Mouse (Mus musculus) adrenal gland, adult 8-10 months (tissue): Measurements from ENCODE around the gene Gm28729. TPM values are rescaled to one million over a fixed set of nuclear protein-coding genes. Genes with fewer than 3 reads are reported as not detected.
"Not testable (repeated sequence)": the region's sequence is repeated elsewhere in the genome, so short reads cannot be mapped to it uniquely, and the experiment has no call there.

Experiments used
- DNase-seq: peaks from one replicate; pipeline ENCODE4 v3.0.0; 2022
- total RNA-seq, 4 experiments: library from RNA; stranded (reverse); gene quantifications; 2 replicates each; pipeline ENCODE4 v1.2.4; 2022

Gm28729 gene
- under 1 TPM in 1 of 4 experiments, not detected in 3; 0.13 TPM for total RNA-seq

DNA sequence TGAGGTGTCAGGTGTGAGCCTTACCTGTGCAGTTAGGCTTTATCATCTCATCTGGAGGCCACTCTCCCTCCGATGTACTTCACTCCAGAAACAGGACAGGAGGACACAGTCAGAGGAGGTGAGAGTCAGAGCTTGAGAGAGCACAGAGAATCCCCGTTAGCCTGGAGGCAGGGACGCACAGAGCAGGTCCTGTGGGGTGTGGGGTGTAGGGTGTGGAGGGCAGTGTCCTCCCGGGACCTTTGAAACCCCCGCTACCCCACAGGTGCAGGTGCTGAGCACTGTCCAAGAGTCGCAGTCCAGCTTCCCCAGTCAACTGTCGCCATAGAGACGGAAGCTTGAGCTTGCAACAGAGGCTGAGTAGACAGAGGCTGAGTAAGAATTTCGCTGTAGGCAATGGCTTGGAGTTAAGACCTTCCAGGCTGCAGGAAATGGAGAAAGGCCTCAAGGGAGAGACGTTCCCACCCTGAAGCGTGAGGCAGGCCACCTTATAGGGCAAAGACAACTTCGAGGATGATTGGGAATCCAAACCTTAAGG, at the start of gene Gm28729:
TSS of gene Gm28729 (minus strand) at position 293 of the 535 bp plus-strand sequence.
- DNase-seq, result no peak

DNA sequence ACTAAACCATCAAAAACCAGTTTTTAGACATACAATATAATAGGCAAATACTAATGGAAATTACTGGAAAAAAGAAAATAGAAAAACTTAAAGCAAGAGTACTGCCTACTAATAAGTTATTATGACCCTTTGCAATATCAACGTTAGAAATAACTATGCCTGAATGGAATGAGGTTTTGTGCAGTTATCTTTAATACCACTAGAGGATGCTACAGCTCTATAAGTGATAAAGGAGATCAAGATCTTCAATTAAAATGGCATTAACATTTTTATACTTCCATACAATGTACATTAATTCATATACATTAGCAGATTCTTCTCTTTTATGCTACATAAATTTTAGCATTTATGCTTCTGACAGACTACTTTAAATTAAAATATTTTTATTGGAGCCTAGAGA, 48.2 kb upstream of the Gm28729 start:
- DNase-seq, result no peak

DNA sequence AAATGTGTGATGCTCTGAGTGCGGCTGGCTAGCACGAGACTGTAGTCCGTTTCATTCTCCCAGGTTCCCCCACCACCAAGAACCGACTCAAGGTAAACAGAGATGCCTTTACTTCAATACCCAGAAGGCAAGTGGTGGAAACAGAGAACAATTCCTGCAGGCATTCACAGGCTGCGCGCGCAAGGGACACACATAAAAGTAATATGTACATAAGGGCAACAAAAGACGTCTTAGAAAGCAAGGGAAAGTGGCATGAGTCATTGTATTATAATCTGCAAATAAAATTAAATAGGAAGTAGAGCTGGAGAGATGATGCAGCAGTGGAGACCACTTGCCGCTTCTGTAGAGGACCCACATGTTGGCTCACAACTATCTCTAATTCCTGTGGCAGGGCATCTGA, 47.7 kb upstream of the Gm28729 start:
- no peak for DNase-seq

DNA sequence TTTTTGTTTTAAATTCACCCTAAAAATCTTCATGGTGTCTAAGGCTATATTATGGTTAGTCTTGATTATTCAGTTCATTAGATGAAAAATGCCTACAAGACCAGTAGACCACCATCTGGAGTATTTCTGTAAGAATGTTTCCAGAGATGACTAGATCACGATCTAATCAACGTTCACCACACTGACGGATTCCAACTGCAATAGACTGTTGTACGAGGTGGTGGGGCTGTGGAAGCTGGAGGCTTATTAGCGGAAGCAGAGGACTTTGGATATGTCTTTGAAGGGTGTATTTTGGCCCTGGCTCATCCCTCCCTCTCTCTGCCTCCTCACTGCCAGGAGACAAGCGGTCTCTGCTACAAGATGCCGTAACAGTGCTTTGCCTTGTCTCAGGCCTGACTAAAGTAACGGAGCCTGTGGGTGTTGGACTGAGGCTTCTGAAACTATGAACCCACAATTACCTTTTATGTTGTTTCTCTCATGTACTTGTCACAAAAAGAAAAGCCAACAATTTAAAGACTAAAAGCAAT, 41.5 kb upstream of the Gm28729 start:
- no peak for DNase-seq

DNA sequence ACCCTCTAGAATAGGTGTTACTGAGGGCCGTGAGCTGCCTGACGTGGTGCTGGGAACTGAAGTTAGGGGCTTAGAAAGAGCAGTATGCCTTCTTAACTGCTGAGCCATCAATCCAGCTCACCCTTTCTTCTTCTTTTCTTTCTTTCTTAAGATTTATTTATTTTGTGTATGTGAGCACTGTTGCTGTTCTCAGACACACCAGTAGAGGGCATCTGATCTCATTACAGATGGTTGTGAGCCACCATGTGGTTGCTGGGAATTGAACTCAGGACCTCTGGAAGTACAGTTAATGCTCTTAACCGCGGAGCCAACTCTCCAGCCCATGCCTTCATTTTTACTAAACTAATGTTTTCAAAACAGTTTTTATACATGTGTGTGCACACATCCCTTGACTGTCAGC, 38.4 kb upstream of the Gm28729 start:
- DNase-seq, result no peak

DNA sequence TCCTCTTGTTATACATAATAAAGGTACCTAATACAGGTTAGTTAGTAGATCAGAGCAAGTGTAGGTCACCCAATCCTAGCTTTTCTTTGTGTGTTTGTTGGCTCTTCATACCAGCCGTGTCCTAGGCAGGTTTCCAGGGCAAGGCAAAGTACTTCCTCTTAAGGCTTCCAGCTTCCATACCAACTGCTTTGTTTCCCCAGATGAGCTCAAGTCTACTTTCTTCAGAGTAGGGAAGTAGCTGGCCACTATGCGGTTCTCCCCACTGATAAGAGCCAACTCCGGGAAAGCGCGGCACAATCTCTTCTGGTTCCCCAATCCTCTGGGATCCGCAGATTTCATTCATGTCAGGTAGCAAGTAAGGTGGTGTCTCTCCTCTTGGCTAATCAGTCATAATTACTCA, 34.1 kb upstream of the Gm28729 start:
- DNase-seq, result no peak

DNA sequence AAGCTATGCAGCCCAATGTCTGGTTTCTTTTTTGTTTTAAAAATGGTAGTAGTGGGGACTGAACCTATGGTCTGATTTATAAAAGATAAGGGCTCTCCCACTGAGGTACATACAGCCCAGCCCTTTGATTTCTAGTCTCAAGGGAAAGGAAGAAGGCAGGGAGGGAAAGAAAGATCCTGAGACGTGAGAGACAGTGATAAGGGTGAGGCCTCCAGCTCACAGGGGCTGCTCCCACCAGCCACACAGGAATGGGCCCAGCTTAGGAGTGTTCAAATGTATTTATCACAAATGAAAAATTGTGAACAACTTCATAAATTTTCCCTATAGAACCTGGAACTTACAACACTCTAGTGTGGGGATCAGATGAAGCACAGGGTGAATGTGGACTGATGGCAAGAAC, 33.5 kb upstream of the Gm28729 start:
- no peak for DNase-seq

DNA sequence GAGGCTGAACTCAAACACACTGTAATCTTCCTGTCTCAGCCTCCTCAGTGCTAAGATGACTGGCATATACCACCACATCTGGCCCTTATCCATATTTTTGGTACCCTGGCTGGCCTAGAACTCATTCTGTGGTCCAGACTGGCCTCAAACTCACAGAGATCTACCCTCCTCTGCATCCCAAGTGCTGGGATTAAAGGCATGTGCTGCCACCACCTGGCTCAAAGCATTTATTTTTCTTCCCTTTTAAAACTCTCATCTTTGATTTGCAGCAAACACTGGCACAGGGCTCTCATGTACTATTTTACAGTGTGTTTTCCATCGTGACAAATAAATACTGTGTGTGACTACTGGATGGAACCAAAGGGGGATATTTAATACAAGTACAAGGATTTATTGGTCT, 29.0 kb upstream of the Gm28729 start:
- no peak for DNase-seq

DNA sequence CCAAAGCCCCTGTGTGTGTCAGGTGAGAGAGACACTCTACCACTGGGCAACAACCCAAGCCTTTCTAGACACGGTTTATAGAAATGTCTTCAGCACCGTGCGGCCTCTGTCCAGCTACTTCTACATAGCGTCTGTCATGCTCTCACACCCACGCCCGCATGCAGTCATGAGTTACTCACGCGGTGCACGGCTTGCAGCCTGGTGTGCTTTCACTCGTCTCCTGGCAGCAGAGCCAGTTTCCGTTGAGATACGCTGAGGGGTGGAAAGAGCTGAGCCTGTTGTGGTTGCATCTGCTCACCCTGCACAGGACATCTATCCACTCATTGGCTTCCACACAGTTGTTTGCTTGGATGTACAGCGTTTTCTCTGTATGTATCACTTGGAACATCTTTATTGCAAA, 20.3 kb upstream of the Gm28729 start:
- DNase-seq, result no peak

DNA sequence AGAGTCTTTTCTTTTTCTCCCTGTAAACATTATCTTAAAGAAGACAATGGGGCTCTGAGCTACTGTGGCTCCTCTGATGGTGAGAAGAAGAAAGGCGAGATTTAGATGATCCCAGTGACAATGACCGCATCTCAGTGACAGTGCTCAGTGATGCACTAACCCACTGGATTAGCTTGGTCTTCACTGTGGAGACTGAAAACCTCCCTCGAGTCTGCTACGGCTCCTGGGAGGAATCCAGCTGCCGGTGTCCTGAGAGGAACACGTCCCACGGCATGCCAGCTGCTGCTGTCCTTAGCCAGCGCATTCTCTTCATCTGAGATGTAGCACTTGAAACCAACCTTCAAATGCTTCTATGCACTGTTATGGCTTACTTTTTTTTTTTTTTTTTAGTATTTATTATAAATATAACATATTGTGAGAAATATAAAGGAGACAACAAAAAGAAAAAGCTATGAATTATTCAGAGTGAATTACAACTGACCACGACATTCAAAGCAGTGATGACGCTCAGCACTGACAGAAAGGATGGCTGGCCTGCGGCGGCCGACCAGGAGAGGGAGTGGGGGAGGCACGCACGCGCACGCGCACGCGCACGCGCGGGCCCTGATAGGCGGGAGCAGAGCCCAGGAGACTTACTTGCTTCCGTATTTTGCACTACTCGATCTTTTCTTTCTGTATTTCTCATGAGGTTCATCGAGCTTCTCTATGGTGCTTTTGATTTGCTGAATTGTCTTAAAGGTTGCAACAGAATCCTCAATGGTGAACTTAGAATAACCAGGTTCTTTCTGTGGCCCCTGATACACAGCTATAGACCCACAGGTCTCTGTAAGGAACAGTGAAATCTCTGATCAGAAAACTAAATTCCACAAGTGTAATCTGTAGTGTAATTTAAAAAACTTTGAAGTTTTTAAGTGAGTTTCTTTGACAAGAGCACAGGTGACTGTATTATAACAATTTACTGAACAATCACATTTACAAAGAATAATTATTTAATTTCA, 18.9 kb upstream of the Gm28729 start:
- DNase-seq, result peak; percentile 41

DNA sequence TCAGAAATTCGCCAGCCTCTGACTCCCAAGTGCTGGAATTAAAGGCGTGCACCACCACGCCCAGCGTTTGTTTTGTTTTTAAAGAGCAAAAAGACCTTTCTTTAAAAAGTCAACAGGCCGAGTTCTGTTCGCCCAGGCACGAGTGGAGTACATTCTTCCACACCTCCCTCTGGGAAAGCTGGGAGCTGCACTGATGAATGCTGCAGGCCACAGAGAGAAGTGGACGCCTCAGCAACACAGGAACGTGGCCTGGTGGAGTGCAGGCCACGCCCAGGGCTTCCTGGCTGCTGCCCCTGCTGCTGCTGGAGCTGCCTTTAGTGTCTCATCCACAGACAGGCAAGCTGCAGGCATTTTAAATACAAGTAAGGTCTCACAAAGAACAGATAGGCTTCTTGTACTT, 13.9 kb upstream of the Gm28729 start:
- DNase-seq, result no peak

DNA sequence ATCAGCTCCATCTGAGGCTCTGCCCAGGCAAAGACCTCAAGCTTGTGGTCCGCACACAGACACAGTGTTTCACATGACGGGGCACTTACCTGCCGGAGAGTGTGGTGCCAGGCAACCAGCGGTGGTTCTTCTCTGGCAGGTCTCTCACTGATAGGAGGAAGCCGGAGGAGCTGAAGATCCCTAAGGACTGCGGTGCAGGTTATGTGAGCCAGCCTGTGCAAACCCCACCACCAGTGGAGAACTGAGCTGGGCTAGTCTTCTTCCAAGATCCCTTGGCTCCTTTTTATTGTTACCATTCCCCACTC, 12.5 kb upstream of the Gm28729 start:
- DNase-seq, result no peak

DNA sequence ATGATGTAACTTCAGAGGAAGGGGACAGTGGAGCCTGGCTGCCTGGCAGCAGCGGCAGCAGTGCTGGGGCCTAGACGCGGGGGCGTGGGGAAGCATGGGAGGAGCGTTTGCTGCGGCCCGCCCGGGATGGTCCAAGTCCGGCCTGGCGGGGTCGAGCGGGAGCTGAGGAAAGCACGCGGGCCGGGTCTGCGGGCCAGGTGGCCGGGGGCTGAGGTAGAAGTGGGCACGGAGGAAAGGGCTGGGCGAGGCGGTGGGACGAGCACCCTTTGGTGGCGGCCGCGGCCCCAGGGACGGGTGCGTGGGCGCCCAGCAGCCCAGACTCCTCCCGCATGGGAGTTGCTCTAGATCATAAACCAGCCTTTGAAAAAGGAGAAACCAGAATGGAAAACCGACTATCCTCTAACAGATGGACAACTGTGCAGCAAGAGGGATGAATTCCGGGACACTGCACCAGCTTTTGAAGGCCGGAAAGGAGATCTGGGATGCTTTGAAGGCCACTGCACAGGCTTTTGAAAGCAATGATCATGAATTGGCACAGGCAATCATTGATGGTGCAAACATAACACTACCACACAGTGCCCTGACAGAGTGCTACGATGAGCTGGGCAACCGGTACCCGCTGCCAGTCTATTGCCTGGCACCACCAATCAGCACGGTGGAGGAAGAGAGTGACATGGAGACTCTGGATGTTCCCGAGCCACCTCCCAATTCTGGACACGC, 12.0 kb upstream of the Gm28729 start:
- DNase-seq, result no peak

DNA sequence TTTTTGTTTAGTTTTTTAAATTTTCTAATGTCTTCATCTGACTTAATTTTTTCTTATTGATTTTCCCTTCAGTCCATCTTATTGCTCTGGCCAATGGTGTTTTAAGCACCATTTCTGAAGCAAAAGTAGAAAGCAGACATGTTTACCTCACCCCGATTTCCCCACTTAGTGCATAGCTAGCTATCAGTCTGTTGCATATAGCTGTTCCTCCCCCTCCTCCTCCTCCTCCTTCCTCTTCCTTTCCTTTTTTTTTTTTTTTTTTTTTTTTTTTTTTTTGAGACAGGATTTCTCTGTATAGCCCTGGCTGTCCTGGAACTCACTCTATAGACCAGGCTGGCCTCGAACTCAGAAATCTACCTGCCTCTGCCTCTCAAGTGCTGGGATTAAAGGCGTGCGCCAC, 11.0 kb upstream of the Gm28729 start:
- DNase-seq, result not testable (repeated sequence)

DNA sequence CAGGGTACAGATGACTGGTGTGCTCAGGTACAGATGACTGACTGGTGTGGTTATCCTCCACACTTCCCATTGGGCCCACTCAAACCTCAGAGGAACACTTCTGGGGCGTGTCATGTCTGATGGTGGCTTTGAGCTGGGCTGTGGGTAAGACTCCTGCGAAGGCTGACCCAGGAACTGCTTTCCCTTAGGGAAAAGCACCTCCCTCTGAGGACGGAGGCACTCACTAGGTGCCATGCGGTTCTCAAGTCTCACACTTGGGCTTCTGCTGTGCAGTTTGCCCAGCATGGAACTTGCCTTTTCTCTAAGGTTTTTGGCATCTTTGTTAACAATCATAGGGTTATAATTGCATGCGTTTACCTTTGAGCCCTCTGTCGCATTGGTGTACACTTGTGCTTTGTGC, 10.4 kb upstream of the Gm28729 start:
- no peak for DNase-seq

DNA sequence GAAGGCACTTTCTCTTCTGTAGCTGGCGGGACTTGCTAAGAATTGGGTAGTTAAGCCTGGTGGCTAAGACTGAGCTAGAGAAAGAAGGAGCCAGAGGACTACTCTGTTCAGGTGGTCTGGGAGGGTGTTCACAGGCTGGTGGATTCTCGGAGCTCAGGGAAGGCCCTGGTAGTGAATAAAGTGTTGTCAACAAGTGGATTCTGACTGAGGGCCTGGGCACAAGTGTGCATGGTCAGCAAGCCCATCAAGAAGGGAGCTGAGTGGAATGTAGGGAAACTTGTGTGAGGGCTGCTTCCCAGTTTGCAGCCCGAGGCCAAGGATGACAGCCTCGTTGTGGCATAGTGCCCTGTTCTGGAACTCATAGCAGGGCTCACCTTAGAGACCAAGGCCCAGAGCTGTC, 9.2 kb upstream of the Gm28729 start:
- DNase-seq, result no peak

DNA sequence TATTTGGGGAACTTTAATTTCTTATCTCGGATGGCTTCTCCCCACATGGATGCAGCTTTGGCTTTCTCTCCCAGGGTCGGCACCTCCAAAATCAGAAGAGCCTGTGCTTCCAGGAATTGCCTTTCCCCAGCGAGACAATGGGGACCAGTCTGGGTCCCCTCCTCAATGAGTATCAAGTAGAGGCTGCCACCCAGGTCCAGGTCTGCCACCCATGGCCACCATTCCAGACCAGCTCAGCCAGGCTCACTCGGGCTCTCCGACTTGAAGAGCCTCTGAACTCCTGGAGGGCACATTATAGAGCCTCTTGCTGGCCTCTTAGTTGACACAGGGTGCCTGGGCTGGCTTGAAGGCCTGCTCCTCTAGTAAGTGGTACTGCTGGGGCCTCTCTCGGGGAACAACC, 8.4 kb upstream of the Gm28729 start:
- no peak for DNase-seq

DNA sequence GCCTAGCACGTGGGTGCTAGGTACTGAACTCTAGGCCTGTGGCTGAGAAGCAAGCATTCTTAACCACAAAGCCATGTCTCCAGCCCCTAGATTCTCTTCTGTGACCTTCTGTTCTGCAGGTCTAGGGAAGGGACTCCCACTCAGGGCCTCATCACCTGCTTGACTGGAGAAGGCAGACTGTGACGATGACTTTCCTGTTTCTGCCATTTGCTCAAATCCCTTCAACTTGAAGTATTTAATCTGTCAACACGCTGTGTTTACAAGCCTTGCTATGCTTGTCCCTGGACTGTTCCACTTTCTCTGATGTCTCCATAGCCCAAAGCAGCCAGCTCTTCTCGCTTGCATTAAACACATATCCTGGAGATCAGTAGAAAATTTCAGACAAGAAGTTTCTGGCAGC, 7.5 kb upstream of the Gm28729 start:
- no peak for DNase-seq

DNA sequence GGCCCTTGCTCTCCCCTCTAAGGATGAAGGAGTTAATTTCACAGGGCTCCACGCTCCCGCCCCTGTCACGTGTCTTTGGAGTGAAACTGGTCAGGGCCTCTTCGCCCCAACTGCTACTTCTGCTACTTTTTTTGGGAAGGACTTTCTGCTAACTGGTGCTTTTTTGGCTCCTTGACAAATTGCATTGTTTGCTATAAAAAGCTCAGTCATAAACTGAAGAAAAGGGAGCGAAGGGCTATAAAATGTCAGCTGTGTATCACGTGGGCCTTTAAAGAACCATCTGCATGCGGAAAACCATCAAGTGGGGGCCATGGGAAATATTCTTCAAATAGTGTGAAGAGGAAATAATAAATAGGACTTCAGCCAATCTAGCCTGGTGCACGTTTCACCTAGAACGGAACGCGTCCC, 5.6 kb upstream of the Gm28729 start:
- DNase-seq, result no peak

DNA sequence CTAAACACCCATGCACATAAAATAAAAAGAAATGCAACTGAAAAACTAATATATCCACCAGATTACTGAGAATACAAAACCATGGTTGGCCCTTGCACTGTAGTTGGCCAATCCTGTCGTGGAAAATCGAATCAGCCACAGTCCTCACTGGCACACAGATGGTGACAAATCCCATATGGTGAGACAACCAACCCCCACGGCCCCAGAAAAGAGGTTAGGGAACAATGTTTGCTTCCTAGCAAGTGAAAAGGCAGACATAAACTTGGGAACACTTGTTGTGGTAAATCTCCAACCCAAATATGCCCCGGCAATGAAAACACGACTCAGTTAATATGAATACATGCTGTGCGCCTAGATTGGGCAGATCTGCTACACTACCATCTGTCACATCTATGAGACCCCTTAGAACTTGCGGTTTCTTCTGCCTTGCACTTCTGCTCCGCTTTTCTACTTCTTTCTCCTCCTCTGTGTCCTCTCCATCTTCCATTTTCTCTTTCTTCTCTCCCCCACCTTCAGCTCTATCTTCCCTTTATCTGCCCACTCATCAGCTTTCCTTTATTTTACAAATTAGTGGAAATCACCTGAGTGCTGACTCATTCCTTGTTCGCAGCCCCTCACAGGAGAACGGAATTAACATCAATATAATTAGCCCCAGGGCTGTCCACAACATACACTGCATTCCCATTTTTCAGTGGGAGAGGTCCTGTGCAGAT, 5.1 kb upstream of the Gm28729 start:
- no peak for DNase-seq

DNA sequence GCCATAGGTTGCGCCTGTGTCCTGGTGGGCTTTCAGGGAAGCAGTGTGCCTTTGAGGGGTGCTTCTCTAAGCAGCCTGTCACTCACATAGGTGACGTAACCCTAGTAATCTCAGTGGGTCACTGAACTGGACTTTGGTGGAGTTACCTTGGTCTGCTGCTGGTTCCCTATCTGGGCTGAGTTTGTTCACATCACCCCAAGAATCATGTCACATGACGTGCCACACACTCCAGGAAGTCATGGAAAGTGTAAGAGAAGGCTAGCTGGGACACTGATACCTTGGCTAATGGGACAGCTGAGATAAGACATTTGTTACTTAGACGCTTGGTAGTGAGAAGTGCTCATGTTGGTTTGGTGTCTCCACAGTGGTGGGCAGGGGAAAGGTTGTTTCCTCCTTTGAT, 947 bp upstream of the Gm28729 start:
- no peak for DNase-seq

DNA sequence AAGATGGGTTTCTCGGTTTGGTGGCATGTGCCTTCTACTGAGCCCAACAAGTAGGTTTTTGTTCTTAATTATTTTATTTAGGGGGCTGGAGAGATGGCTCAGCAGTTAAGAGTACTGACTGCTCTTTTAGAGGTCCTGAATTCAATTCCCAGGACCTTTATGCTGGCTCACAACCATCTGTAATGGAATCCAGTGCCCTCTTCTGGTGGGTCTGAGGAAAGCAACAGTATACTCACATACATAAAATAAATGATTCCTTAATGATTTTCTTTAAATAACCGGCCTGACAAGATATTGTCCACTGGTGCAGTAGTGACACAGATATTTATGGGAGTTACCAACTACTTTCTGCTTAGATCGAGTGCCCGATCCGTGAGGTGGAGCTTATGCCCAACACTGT, 1.9 kb downstream of the Gm28729 start:
- no peak for DNase-seq

DNA sequence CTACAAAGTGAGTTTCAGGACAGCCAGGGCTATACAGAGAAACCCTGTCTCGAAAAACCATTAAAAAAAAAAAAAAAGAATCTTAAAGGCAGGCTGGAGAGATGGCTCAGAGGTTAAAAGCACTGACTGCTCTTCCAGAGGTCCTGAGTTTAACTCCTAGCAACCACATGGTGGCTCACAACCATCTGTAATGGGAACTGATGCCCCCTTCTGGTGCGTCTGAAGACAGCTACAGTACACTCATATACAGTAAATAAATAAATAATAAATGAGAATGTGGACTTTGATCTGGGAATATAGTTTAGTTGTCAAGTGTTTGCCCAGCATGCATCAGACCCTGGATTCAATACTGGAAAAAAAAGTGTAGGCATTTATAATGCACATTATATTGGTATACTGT, 3.5 kb downstream of the Gm28729 start:
- not testable (repeated sequence) for DNase-seq
